Mouse (Mus musculus) gastrocnemius, postnatal 25 days (tissue): ENCODE measurements around the gene Pnpla1. TPM values are rescaled to one million over a fixed set of nuclear protein-coding genes. Genes with fewer than 3 reads are reported as not detected.

Source experiments
- DNase-seq: peaks from one replicate; pipeline ENCODE4 v3.0.0; 2022
- total RNA-seq, 2 experiments: library from RNA; stranded (reverse); gene quantifications; 1 replicate in 1 of 2; 2 replicates in 1 of 2; pipeline ENCODE4 v1.2.3; 2021

The Pnpla1 gene
- total RNA-seq, 2 experiments from 2014 or later: not detected

- no peak for DNase-seq
These were observed 14.5 kb upstream of the Pnpla1 start for GRCm38 (mm10) chr17:28843665-28844064.

- no peak for DNase-seq
These were observed 11.1 kb upstream of the Pnpla1 start for GRCm38 (mm10) chr17:28846974-28847617.

GRCm38 (mm10) chr17:28850511-28850910, 7.7 kb upstream of the Pnpla1 start:
- no peak for DNase-seq

- no peak for DNase-seq
These were observed 3.8 kb upstream of the Pnpla1 start for GRCm38 (mm10) chr17:28854377-28854776.

- DNase-seq: no peak
These were observed 2.9 kb upstream of the Pnpla1 start for GRCm38 (mm10) chr17:28855166-28855885.

GRCm38 (mm10) chr17:28856030-28856429, 2.2 kb upstream of the Pnpla1 start:
- no peak for DNase-seq

- DNase-seq: no peak
These were observed 5.7 kb downstream of the Pnpla1 start for GRCm38 (mm10) chr17:28863926-28864325.

GRCm38 (mm10) chr17:28864464-28864863, 6.3 kb downstream of the Pnpla1 start:
- no peak for DNase-seq

- no peak for DNase-seq
These were observed 8.7 kb downstream of the Pnpla1 start for GRCm38 (mm10) chr17:28866921-28867320.

- no peak for DNase-seq
These were observed 9.2 kb downstream of the Pnpla1 start for GRCm38 (mm10) chr17:28867381-28867780.

- DNase-seq: no peak
These were observed 11.3 kb downstream of the Pnpla1 start for GRCm38 (mm10) chr17:28869412-28870110.

GRCm38 (mm10) chr17:28870435-28870834, 12.2 kb downstream of the Pnpla1 start:
- no peak for DNase-seq

GRCm38 (mm10) chr17:28871831-28872230, 13.6 kb downstream of the Pnpla1 start:
- DNase-seq: no peak

GRCm38 (mm10) chr17:28872322-28872721, 14.1 kb downstream of the Pnpla1 start:
- no peak for DNase-seq

- no peak for DNase-seq
These were observed 16.0 kb downstream of the Pnpla1 start for GRCm38 (mm10) chr17:28874216-28874615.

- peak; percentile 61 for DNase-seq
These were observed 16.6 kb downstream of the Pnpla1 start for GRCm38 (mm10) chr17:28874825-28875224.

GRCm38 (mm10) chr17:28875316-28875715, 17.1 kb downstream of the Pnpla1 start:
- peak; percentile 64 for DNase-seq

GRCm38 (mm10) chr17:28876331-28876730, 18.1 kb downstream of the Pnpla1 start:
- DNase-seq: no peak

- no peak for DNase-seq
These were observed 18.6 kb downstream of the Pnpla1 start for GRCm38 (mm10) chr17:28876821-28877220.

GRCm38 (mm10) chr17:28879931-28880391, 21.8 kb downstream of the Pnpla1 start:
- peak; percentile 44 for DNase-seq

- peak; percentile 59 for DNase-seq
These were observed 24.1 kb downstream of the Pnpla1 start for GRCm38 (mm10) chr17:28882316-28882715.

- DNase-seq: no peak
These were observed 24.6 kb downstream of the Pnpla1 start for GRCm38 (mm10) chr17:28882810-28883209.

- DNase-seq: no peak
These were observed 25.8 kb downstream of the Pnpla1 start for GRCm38 (mm10) chr17:28883941-28884516.
